9 mouse cellular contexts compared by ENCODE assay signal in genomic region chr7:44603186-44603855, GRCm38 (mm10). TPM values are rescaled to one million over a fixed set of nuclear protein-coding genes. Genes with fewer than 3 reads are reported as not detected.
DNase-seq lines count a peak whose midpoint lies in the region; ATAC-seq and TF ChIP-seq lines count a peak whose summit lies in the region.
"Had no signal": no experiment of that assay in that cellular context is flagged by ENCODE, and none has a peak within 500 bp of the region (broad histone marks: within the 10 kb centered on the region; RNA-seq: fewer than 3 reads in every experiment).

No protein-coding gene starts in this region.

- H3K27ac ChIP-seq in intestine, embryonic 14.5 days (ENCODE audit: low read depth): no peak overlapping the region
- no peak overlapping the region for H3K27ac ChIP-seq in intestine, embryonic 16.5 days (ENCODE audit: low read length)
- H3K27ac ChIP-seq in forebrain, embryonic 15.5 days (replicated peaks): no peak overlapping the region
- no peak overlapping the region for H3K27ac ChIP-seq in midbrain, postnatal 0 days (ENCODE audit: low read depth, low read length)

- 4% methylated on average over 20 of the region's 20 CpGs for WGBS in intestine, embryonic 14.5 days
- WGBS in intestine, embryonic 16.5 days: 4% methylated on average over 20 of the region's 20 CpGs
- WGBS in forebrain, embryonic 15.5 days: 3% methylated on average over 20 of the region's 20 CpGs
- WGBS in midbrain, postnatal 0 days: 4% methylated on average over 20 of the region's 20 CpGs

- no peak for ATAC-seq in intestine, embryonic 14.5 days (replicated peaks; ENCODE audit: low FRiP score, low TSS enrichment, low read depth)
- no peak for ATAC-seq in intestine, embryonic 16.5 days
- no peak for ATAC-seq in forebrain, embryonic 15.5 days (replicated peaks)
- no peak for ATAC-seq in midbrain, postnatal 0 days (ENCODE audit: low FRiP score)

- peaks cover 67% of the 10 kb centered on the region for H3K27me3 ChIP-seq in intestine, embryonic 14.5 days (replicated peaks; ENCODE audit: control insufficient read depth, insufficient read depth, low read length)
- H3K27me3 ChIP-seq in intestine, embryonic 16.5 days (replicated peaks; ENCODE audit: control insufficient read depth, insufficient read depth, low read length): peaks cover 49% of the 10 kb centered on the region
- H3K27me3 ChIP-seq in forebrain, embryonic 15.5 days: peaks cover 59% of the 10 kb centered on the region
- peaks cover 16% of the 10 kb centered on the region; the same call in 1 of the 2 replicates for H3K27me3 ChIP-seq in midbrain, postnatal 0 days (ENCODE audit: insufficient read depth, low read length)

- H3K9me3 ChIP-seq in intestine, embryonic 14.5 days (ENCODE audit: control insufficient read depth, low read length): no peaks in the 10 kb centered on the region
- no peaks in the 10 kb centered on the region for H3K9me3 ChIP-seq in intestine, embryonic 16.5 days (ENCODE audit: control insufficient read depth, low read length)
- no peaks in the 10 kb centered on the region for H3K9me3 ChIP-seq in forebrain, embryonic 15.5 days
- no peaks in the 10 kb centered on the region for H3K9me3 ChIP-seq in midbrain, postnatal 0 days (ENCODE audit: low read length)

- TF ChIP-seq CTCF in midbrain, postnatal 0 days (IDR thresholded peaks at IDR 0.05): no peak

- no peak for DNase-seq in intestine, embryonic 14.5 days (ENCODE audit: low spot score)
- peak; percentile 67 for DNase-seq in R1 (ENCODE audit: low read depth, low spot score)
- no peak for DNase-seq in midbrain, postnatal 0 days (ENCODE audit: low spot score)
- DNase-seq in natural killer cell, adult 2 months (ENCODE audit: low spot score in 2 of 2): no peak
- no peak for DNase-seq in heart, postnatal 4 days
- DNase-seq in urinary bladder, adult 2 months (ENCODE audit: low spot score): no peak
- DNase-seq: thymus, postnatal 14 days had no signal

- no peaks in the 10 kb centered on the region for H3K4me1 ChIP-seq in intestine, embryonic 14.5 days (replicated peaks; ENCODE audit: control insufficient read depth, insufficient read depth, low read length)
- H3K4me1 ChIP-seq in intestine, embryonic 16.5 days (ENCODE audit: control insufficient read depth, insufficient read depth, low read length): peaks cover 9% of the 10 kb centered on the region; the same call in 1 of the 2 replicates
- peaks cover 20% of the 10 kb centered on the region for H3K4me1 ChIP-seq in forebrain, embryonic 15.5 days
- H3K4me1 ChIP-seq in midbrain, postnatal 0 days (ENCODE audit: insufficient read depth, low read length): peaks cover 2% of the 10 kb centered on the region; the same call in 1 of the 2 replicates

- no peaks in the 10 kb centered on the region for H3K36me3 ChIP-seq in intestine, embryonic 14.5 days (ENCODE audit: control insufficient read depth, insufficient read depth, low read length)
- H3K36me3 ChIP-seq in intestine, embryonic 16.5 days (ENCODE audit: control insufficient read depth, insufficient read depth, low read length): no peaks in the 10 kb centered on the region
- no peaks in the 10 kb centered on the region for H3K36me3 ChIP-seq in forebrain, embryonic 15.5 days
- peaks cover 3% of the 10 kb centered on the region for H3K36me3 ChIP-seq in midbrain, postnatal 0 days (ENCODE audit: insufficient read depth, low read length)

- H3K9ac ChIP-seq in intestine, embryonic 14.5 days (ENCODE audit: low read length): no peak overlapping the region
- no peak overlapping the region for H3K9ac ChIP-seq in intestine, embryonic 16.5 days (ENCODE audit: low read depth, low read length)
- H3K9ac ChIP-seq in forebrain, embryonic 15.5 days (replicated peaks): no peak overlapping the region
- no peak overlapping the region for H3K9ac ChIP-seq in midbrain, postnatal 0 days (replicated peaks; ENCODE audit: low read length, poor library complexity, severe bottlenecking)

- peak overlapping the region; percentile 53 for H3K4me2 ChIP-seq in intestine, embryonic 14.5 days (ENCODE audit: low read length)
- H3K4me2 ChIP-seq in intestine, embryonic 16.5 days (ENCODE audit: low read depth, low read length): no peak overlapping the region
- 0 out of 2 replicates have a peak overlapping the region, but pooled peaks have one; percentile 44 for H3K4me2 ChIP-seq in forebrain, embryonic 15.5 days (replicated peaks)
- peak overlapping the region; percentile 47; the same call in 1 of the 2 replicates for H3K4me2 ChIP-seq in midbrain, postnatal 0 days (ENCODE audit: low read depth, low read length, poor library complexity, severe bottlenecking)

- H3K4me3 ChIP-seq in intestine, embryonic 14.5 days (ENCODE audit: low read depth, low read length): 0 out of 2 replicates have a peak overlapping the region, but pooled peaks have one; percentile 26
- H3K4me3 ChIP-seq in intestine, embryonic 16.5 days (ENCODE audit: low read length): no peak overlapping the region
- no peak overlapping the region for H3K4me3 ChIP-seq in forebrain, embryonic 15.5 days
- no peak overlapping the region for H3K4me3 ChIP-seq in midbrain, postnatal 0 days (ENCODE audit: low read depth, low read length)

RNA-seq across cellular contexts. Expression of gene Kcnc3, which starts 12.9 kb away (rescaled TPM):
- 0.19 and 0.26 TPM in 2 replicates for polyA plus RNA-seq in intestine, embryonic 14.5 days (2014; fragmentation: Nextera tagmentation; extraction: Ambion mirVana)
- 0.20 and 0.22 TPM in 2 replicates for polyA plus RNA-seq in intestine, embryonic 16.5 days (2015; fragmentation: Nextera tagmentation; extraction: Ambion mirVana)
- 2.6 and 3.3 TPM in 2 replicates for polyA plus RNA-seq in forebrain, embryonic 15.5 days (2015; fragmentation: Nextera tagmentation; extraction: Ambion mirVana)
- 17.2 and 25.4 TPM in 2 replicates for total RNA-seq in midbrain, postnatal 0 days (2014; rRNA removed)
- 6.2 and 6.6 TPM in 2 replicates for polyA plus RNA-seq in midbrain, postnatal 0 days (2015; fragmentation: Nextera tagmentation; extraction: Ambion mirVana)
- total RNA-seq in heart, postnatal 4 days (2021): under 1 TPM; 0.38 to 0.43 TPM
- 0.43 and 1.1 TPM in 2 replicates for polyA plus RNA-seq in urinary bladder, adult 2 months (2012; rRNA removed)

RNA-seq across cellular contexts. Expression of gene Napsa, which starts 31.1 kb away (rescaled TPM):
- polyA plus RNA-seq in intestine, embryonic 14.5 days (2014; fragmentation: Nextera tagmentation; extraction: Ambion mirVana): 1.6 and 1.7 TPM in 2 replicates
- 3.4 and 3.9 TPM in 2 replicates for polyA plus RNA-seq in intestine, embryonic 16.5 days (2015; fragmentation: Nextera tagmentation; extraction: Ambion mirVana)
- 1.0 and 1.6 TPM in 2 replicates for polyA plus RNA-seq in forebrain, embryonic 15.5 days (2015; fragmentation: Nextera tagmentation; extraction: Ambion mirVana)
- total RNA-seq in midbrain, postnatal 0 days (2014; rRNA removed): not detected in 2 replicates
- 0.79 and 0.82 TPM in 2 replicates for polyA plus RNA-seq in midbrain, postnatal 0 days (2015; fragmentation: Nextera tagmentation; extraction: Ambion mirVana)
- under 1 TPM; 0.50 to 0.59 TPM for total RNA-seq in heart, postnatal 4 days (2021)
- polyA plus RNA-seq in urinary bladder, adult 2 months (2012; rRNA removed): 5.3 TPM in 2 replicates

RNA-seq across cellular contexts. Expression of gene Nr1h2, which starts 49.6 kb away (rescaled TPM):
- 69.4 and 70.6 TPM in 2 replicates for polyA plus RNA-seq in intestine, embryonic 14.5 days (2014; fragmentation: Nextera tagmentation; extraction: Ambion mirVana)
- 79.3 and 83.3 TPM in 2 replicates for polyA plus RNA-seq in intestine, embryonic 16.5 days (2015; fragmentation: Nextera tagmentation; extraction: Ambion mirVana)
- 70.5 and 79.5 TPM in 2 replicates for polyA plus RNA-seq in forebrain, embryonic 15.5 days (2015; fragmentation: Nextera tagmentation; extraction: Ambion mirVana)
- 46.8 and 47.7 TPM in 2 replicates for total RNA-seq in midbrain, postnatal 0 days (2014; rRNA removed)
- 41.2 and 48.0 TPM in 2 replicates for polyA plus RNA-seq in midbrain, postnatal 0 days (2015; fragmentation: Nextera tagmentation; extraction: Ambion mirVana)
- total RNA-seq in heart, postnatal 4 days (2021): 10 to 100 TPM; 45.5 to 47.2 TPM
- polyA plus RNA-seq in urinary bladder, adult 2 months (2012; rRNA removed): 89.0 and 106 TPM in 2 replicates

RNA-seq across cellular contexts. Expression of gene Pold1, which starts 54.7 kb away (rescaled TPM):
- polyA plus RNA-seq in intestine, embryonic 14.5 days (2014; fragmentation: Nextera tagmentation; extraction: Ambion mirVana): 74.7 and 75.2 TPM in 2 replicates
- polyA plus RNA-seq in intestine, embryonic 16.5 days (2015; fragmentation: Nextera tagmentation; extraction: Ambion mirVana): 68.5 and 76.4 TPM in 2 replicates
- 46.9 and 54.1 TPM in 2 replicates for polyA plus RNA-seq in forebrain, embryonic 15.5 days (2015; fragmentation: Nextera tagmentation; extraction: Ambion mirVana)
- total RNA-seq in midbrain, postnatal 0 days (2014; rRNA removed): 12.9 and 17.5 TPM in 2 replicates
- 8.8 and 9.6 TPM in 2 replicates for polyA plus RNA-seq in midbrain, postnatal 0 days (2015; fragmentation: Nextera tagmentation; extraction: Ambion mirVana)
- 10 to 100 TPM; 42.4 to 46.5 TPM for total RNA-seq in heart, postnatal 4 days (2021)
- 15.8 and 19.7 TPM in 2 replicates for polyA plus RNA-seq in urinary bladder, adult 2 months (2012; rRNA removed)
